Mouse (Mus musculus) thymus, adult 18-20 months (tissue): ENCODE results near the gene St7.
"Not testable (repeated sequence)": the region's sequence is repeated elsewhere in the genome, so short reads cannot be mapped to it uniquely, and the experiment has no call there.

Source experiments
- DNase-seq, 2 experiments: peaks; one replicate each; pipeline ENCODE4 v3.0.0; 2022; ENCODE audit warnings: mixed read lengths in 2 of 2

St7 gene

DNA sequence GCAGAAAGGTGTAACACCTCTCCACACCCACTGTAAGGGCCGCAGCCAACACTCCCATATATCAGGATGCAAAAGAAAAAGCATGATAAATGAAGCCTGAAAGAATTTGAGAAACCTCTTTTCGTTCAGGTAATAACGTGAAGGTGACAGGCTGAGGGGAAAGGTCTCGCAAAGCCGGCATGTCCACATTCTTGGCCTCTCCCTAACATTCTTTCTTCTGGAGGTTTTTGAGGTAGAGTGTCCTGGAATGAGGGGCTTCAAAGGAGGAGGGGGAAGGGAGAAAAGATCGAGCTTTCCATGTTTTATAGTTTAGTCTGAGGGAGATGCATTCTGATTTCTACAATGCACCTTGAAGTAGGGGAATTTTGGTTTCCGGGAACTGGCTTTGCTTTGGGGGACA, at the start of gene St7:
Gene St7, plus strand, starts transcription at position 287 of the 400 bp plus-strand sequence.
- no peak for DNase-seq

DNA sequence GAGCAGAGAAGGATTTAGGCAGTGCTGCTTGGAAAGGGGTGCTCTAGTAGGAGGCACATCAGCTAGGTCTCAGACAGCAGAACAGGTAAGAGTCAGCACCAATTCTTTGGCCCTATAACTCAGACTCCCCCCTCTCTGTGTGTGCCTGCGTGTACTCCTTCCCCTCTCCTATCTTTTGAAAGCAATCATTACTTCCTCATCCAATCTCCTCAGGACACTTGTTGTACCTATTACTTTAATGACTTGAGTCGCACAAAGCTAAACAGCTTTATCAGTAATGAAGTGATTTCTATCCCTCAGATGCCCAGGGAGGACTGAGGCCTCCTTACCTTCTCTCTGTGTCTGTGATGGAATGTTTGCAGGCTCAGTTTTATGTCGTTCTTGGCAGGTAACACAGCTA, 46.6 kb upstream of the St7 start:
- DNase-seq = no peak

DNA sequence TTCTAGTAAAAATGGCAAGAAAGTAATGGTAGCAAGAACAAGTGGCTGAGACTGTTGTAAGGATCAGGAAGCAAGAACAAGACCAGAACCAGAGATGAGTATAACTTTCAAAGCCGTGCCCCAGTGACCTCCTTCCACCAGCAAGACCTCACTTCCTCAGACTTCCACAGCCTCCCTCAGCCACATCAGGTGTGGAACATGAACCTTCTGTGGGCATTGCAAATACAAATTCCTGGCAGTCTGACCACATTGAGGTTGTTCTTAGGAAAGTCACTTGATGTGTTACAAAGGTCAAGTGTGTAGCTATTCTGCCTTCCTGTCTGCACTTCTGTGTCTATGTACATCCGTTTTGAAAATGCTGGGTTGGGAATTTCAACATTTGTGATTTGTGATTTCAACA, 40.6 kb upstream of the St7 start:
- DNase-seq = no peak

DNA sequence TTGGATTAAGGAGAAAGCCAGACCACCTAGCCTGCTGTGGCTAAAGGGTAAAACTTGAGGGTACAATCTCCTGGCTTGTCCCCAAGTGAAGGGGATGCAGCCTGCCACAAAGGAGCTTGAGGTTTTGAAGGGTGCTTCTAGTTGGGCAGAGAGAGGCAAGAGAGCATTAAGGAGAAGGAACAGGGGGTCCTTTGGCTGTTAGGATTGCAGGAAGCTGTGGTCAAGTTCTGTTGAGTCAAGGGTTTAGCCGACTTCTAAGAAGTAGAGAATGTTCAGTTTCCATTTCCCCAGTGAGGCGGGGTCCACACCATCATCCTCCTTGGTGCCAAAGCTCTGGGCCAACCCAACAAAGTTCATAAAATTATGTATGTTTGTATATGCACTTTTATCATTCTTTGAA, 37.7 kb upstream of the St7 start:
- DNase-seq = no peak

DNA sequence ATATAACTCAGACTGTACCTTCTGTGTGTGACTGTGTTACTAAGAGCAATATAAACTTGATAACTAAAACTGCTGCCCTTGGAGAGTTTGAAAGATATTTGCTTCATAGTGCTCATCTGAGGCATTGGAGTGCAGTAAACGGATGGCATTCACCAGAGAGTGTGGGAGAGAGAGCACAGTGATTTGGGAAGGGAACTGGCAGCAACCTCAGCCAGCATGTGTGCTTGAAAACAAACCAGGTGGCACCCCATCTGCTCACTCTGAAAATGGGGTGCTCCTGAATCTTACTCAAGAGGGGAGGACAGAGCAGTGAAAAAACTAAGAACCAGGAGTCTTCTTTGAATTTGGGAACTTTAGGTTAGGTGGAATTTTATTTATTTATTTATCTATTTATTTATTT, 35.4 kb upstream of the St7 start:
- DNase-seq = no peak

DNA sequence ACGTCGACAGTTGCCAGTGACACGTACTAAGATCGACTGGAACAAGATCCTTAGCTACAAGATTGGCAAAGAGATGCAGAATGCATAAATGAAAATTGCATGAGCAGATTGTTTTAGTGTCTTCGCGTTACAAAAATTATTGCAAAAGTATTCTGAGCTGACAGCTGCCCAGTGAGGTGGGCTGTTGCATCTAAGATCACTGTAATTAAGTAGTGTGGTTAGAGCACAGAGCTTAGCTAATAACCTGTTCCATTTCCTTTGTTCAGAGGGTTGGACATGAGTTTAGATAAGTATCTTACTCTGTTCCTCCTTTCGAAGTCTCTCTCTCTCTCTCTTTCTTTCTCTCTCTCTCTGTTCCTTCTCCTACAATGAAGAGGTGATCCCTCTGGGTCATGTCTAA, 27.4 kb upstream of the St7 start:
- DNase-seq = no peak

DNA sequence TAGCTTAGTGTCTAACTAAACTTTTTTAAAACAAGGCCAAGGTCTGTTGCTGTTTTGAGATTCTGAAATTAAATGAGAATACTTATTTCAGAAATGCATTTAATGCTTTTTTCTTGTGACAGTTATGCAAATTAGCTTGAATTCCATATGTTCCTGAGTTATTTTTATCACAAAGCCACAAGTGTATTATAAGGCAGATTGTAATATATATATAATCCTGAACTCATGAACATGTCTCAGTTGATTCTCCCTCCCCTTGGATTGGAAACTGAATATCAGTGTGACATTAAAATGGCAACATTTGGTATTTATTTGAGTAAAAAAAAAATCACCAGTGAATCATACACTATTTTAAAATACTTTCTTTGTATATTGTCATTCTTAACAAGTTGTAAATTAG, 26.7 kb upstream of the St7 start:
- DNase-seq = no peak

DNA sequence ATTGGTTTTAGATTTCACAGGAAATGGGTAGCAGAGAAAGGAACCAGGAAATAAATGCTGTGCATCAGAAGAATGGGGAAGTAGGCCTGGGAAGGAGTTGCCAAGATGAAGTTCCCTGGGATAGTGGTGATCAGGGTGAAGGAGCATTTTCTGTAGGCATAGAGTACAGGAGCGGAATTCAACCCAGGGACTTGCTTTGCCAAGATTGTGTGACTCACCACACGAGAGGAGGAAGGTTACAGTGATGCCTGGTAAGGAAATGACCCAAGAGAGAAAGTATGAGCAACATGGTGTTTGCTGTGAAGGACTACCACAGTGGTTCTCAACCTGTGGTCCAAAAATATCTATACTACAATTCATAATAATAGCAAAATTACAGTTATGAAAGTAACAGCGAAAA, 24.9 kb upstream of the St7 start:
- DNase-seq = no peak

DNA sequence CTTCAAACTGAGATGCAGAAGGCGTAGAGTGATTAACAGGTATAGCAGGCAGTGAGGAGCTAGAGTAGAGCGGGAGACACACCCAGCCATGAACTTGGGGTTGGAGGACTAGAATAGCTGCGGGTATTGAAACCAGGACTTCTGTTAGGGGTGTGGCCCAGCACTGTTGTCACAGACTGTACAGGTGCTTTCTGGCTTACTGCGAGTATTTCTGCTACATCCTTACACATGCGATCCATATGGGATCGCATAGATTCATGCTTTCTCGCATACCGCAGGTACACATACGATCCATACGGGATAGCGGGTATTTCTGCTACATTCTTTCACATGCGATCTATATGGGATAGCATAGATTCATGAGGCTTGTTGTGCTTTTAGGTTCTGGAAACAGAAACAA, 24.4 kb upstream of the St7 start:
- DNase-seq = no peak

DNA sequence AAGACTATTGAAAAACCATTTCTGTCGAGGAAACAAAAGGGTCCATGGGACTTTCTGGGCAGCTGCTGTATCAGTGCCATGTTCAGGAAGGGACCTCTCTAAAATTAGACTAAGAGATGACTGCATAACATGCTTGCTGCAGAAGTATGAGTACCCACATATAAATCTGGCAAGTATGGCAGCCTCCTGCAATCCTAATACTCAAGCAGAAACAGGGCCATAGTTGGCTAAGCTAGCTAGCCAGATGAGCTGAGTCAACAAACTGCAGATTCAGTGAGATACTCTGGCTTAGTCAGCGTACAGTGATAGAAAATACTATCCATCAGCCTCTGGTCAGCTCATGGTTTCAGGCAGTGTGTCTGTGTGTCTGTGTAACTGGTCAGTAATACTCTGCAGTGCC, 22.9 kb upstream of the St7 start:
- no peak for DNase-seq

DNA sequence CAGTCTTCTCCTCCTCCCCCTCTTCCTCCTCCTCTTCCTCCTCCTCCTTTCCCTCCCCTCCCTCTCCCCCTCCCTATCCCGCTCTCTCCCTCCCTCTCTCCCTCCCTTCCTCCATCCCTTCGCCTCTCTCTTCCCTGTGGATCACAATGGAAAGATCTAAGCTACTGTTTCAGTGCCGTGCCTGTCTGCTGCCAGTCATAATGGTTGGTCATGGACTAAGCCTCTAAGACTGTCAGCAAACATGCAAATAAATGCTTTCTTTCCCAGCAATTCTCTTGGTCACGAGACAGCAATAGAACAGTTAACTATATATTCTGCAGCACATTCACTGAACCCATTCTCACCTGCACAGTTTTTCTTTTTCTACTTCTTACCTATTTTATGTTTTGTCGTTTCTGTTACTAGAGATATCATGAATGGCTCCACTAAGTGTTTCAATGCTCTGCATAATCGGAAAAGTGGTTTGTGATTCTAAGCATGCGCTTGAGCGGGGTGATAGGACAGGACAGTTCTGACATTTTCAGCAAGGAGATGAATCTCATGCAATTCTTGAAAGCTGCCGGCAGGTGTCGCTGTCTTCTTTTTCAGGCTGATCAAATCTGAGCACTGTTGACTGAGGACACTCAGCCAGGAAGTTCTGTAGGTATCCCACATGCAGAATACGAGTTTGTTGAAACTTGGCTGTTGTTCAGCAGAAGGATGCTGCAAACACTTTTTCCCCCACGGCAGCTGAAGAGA, 17.5 kb upstream of the St7 start:
- DNase-seq = peak; percentile 17 to 29

DNA sequence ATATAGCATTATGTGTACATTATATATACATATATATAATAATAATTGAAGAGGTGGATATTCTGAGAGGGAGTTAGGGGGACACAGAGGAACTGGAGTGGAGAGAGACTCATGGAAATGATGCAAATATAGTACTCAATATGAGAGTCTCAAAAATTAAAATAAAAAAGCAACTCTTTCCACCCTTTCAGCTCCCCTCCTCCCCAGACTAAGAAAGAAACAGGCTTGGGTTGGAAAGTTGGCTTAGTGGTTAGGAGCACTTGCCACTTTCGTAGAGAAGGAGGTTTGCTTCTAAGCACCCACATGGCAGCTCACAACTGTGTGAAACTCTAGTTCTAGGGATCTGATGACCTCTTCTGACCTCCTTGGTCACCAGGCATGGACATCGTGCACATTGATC, 15.7 kb upstream of the St7 start:
- no peak for DNase-seq

DNA sequence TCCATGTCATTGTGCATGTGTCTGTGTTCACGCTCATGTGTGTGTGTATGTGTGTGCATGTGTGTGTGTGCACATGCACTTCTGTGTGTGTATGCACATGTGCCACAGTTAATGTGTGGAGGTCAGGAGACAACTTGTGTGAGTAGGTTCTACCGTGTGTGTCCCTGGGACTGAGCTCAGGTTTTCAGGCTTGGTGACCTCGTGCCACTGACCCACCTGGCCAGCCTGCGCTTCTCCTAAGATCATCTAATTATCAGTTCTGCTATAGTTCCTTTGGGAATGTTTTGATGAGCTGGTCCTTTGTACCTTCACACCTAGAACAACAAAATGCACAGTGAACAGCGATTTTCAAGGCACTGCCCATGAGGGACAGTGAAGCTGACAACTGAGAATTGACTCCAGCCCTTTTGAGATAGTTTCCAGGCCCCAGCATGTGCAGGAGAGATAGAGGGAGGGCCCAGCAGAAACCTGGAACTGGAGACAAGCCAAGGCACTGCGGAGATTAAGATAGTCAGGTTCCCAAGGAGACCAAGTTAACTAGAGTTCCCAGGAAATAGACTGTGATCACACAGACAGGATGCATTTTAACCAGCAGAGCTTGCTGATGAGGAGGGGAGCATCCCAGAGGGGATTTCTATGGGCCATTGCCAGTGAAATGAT, 12.3 kb upstream of the St7 start:
- no peak for DNase-seq

DNA sequence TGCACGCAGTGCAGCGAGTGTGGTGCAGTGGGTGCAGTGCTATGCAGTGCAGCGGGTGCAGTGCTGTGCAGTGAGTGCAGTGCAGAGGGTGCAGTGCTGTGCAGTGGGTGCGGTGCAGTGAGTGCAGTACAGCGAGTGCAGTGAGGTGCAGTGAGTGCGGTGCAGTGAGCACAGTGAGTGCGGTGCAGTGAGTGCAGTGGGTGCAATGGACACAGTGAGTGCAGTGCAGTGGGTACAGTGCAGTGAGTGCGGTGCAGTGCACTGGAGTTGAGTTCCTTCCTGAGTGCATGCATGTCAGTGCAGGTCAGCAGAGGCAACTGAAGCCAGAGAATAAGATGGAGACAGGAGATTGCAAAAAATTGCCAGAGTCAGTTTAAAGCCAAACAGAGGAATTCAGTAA, 10.9 kb upstream of the St7 start:
- DNase-seq = no peak

DNA sequence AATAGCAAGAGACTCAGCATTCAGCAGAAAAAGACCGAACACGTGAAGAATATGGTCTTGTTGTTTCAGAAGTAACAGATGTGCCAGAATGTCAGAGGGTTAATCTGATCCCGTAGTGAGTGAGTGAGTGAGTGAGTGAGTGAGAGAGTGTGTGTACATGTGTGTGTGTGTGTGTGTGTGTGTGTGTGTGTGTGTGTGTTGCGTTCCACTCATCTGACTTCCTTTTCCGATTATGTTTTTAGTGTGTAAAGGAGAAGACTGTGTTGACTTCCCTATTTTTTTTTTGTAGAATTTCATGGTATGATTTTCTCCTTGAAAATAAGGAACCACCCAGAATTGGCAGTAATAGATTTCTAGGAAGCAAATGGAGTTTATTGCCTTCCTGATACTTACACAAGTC, 4.1 kb upstream of the St7 start:
- no peak for DNase-seq

DNA sequence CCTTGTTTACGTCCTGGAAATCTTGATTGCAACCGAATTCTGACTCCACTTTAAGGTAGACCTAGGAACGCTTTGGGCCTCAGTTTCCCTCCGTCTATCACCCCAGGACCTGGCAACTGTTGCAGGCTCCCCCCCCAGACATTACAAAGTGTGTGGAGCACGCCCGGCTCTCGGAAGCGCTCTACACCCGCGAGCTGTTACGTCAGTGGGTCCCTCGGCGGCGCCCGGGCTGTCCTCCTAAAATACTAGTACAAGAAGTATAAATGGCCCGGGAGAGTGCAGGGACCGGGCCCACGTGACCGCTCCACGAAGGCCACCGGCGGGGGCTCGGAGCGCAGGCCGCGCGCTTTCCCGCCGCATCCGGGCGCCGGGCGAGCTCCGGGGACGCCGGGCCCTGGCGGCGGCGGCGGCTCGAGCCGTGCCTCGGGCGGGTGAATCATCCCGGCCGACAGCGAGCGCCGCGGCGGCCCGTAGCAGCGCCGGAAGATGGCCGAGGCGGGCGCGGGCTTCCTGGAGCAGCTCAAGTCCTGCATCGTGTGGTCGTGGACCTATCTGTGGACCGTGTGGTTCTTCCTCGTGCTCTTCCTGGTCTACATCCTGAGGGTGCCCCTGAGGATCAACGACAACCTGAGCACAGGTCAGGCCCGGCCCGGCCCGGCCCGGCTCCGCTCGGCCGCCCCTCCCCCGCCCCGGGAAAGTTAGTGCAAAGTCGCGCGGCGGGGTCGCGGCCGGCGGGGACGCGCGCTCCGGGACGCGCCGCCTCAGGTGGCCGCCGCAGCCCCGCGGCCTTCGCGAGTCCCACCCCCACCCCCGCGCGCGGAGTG, 1.2 kb downstream of the St7 start:
- DNase-seq = peak; percentile 32 to 47

DNA sequence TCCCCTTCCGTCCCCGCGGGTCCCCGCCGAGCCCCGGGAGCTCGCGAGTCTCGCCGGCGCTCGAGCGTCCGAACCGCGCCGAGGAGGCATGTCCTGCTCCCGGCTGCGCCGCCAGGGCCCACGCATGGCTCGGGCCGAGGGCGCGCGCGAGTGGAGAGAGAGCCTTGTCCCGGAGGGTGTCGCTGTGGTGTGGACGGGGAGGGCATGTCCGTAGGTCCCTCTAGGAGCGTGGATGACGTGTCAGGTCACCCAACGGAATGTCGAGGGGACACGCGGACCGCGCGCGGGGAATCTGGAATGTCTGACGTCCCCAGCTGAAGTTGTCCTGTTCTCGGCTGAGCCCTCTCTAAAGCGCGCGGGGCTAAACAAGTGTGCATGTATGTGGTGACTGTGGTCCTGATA, 1.8 kb downstream of the St7 start:
- DNase-seq = peak; percentile 49 to 57

DNA sequence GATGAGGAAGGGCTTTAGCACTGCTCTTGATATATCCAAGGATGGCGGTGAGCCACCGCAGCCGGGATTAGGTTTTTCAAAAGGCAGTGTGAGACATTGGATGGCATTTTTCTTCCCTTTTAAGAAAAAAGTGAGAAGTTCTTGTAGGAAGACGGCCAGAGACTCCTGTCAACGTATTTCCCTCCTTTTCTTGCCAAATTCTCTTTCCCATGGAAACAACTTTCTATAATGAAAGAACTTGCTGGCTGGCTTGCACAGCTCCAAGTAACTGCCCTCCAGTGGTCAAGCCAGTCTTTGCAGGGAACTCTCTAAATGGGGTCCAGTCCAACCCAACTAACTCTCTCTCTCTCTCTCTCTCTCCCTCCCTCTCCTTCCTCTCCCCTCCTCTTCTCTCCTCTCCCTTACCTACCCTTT, 3.6 kb downstream of the St7 start:
- DNase-seq = no peak

DNA sequence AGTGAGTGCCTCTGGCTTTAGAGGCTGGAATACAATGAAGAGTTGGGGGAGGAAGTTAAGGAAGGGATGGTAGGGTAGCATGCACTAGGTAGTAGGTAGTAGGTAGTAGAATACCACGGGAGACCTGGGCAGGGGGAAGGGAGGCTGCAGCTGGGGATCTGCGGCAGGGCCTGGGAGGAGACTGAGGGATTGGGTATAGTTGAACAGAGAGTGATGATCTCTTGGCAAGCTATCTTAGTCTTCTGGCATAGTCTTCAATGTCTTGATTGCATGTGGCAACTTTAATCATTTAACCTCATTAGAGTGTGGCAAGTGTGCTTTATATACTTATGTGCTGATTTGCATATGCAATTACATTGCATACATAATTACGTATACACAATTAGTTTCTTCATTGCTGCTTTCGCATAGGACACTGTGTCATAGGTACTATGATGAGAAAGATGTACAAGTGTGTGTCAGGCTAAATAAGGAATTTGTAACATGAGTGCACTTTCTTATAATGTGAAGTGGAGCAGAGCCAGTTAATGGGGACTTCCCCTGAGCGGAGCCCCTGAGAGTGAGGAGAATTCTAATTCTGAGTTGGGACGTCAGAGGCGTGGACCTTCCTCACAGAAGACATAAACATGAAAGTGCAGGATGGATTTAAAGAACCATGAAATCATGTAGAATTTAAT, 8.3 kb downstream of the St7 start:
- DNase-seq = no peak

DNA sequence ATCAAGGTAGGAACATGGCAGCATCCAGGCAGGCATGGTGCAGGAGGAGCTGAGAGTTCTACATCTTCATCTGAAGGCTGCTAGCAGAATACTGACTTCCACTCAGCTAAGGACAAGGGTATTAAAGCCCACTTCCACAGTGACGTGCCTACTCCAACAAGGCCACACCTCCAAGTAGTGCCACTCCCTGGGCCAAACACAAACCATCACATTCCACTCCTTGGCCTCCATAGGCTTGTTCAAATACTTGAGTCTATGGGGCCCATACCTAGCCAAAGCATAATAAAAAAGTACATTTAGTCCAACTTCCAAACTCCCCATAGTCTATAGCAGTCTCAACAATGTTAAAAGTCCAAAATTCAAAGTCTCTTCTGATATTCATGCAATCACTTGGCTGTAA, 11.3 kb downstream of the St7 start:
- DNase-seq = not testable (repeated sequence)

DNA sequence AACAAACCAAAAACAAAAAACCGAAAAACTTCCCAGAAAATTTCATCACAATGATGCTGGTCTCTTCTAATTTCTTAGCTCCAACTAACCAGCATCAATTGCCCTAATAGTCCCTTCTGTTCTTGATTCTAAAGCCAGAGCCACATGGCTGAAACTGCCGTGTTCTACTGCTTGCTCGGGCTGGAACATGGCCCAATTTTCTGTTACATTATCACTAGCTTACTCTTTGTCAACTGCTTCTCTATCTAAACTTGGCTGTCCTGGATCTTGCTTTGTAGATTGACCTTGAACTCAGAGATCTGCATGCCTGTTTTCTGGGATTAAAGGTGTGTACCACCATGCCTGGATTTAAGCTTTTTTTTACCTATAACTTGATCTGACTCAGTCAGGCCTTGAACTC, 13.2 kb downstream of the St7 start:
- no peak for DNase-seq

DNA sequence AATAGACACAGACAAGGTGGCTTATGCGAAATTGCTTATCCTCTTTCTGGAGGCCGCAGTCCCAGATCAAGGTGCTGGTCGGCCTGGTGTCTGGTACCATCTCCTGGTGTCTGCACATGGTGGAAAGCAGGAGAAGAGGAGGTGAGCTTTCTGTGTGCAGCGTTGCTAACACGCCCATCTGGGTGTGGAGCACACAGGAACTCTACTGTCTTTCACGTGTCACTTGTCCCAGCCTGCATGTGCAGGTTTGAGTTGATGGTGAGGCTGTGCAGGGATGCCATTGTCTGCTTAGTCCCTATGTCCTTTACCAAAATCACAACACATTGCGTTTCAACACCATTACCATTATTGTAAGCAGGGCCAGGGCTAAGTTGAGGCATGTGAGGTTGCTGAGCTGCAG, 26.2 kb downstream of the St7 start:
- no peak for DNase-seq

DNA sequence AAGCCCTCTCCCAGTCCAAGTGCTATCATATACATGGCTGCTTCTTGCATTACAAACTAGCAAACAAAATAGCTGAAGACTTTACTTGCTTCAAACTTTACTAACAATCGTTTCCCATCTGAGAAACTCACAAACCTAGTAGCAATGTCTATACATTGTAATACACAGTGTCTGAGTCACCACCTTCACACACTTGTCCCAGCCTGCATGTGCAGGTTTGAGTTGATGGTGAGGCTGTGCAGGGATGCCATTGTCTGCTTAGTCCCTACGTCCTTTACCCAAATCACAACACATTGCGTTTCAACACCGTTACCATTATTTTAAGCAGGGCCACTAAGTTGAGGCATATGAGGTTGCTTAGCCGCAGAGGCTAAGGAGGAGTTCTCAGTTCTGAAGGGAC, 26.7 kb downstream of the St7 start:
- no peak for DNase-seq
